Mouse (Mus musculus): Measurements from ENCODE around the gene Gm20815. TPM values are rescaled to one million over a fixed set of nuclear protein-coding genes. Genes with fewer than 3 reads are reported as not detected.
"Not testable (repeated sequence)": the region's sequence is repeated elsewhere in the genome, so short reads cannot be mapped to it uniquely, and the experiment has no call there.

Gm20815 gene
- polyA plus RNA-seq (2015; fragmentation: Nextera tagmentation; extraction: Ambion mirVana), result not detected in 2 replicates

DNA sequence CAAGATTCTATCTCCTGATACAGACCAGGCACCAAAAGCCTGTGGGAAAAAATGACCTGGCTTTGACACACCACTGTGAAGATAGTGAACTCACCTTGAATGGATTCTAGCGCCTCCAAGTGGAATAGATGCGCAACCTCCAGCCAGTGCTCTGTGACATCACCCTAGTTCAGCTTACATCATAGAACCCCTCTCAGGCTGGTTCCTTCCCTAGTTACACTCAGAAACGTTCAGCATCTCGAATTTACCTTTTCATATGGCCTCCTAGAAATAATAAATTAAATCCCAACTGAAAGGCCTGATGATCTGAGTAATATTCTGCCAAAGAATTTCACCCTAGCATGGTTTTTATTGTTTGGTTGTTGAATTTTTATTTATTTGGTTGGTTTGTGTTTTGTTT, at the start of gene Gm20815:
Gm20815 (minus strand) TSS at position 101 of the 400 bp plus-strand sequence.
- H3K27ac ChIP-seq; H3K27me3 ChIP-seq; H3K4me3 ChIP-seq; H3K9ac ChIP-seq; H3K36me3 ChIP-seq; ATAC-seq (ENCODE audit: low FRiP score, low read depth); H3K4me1 ChIP-seq; H3K9me3 ChIP-seq; H3K4me2 ChIP-seq (replicated peaks): not testable (repeated sequence)
- WGBS, result 11% methylated on average over 1 of the region's 4 CpGs

Data from limb, embryonic 13.5 days (tissue).